Mouse (Mus musculus): ENCODE measurements at regions not wholly inside any gene's neighbourhood (a gene's known extent, or its start where the extent isn't known, plus 50 kb on each side); places are given as distances from the start of the nearest gene placed in this dataset.

- no peak overlapping the region for H3K4me2 ChIP-seq (replicated peaks)
- no peaks in the 10 kb centered on the region for H3K36me3 ChIP-seq
- no peaks in the 10 kb centered on the region for H3K4me1 ChIP-seq
- ATAC-seq (ENCODE audit: low FRiP score) = no peak
- no peak overlapping the region for H3K9ac ChIP-seq
- no peak overlapping the region for H3K27ac ChIP-seq
- no peaks in the 10 kb centered on the region for H3K9me3 ChIP-seq (replicated peaks)
- 82% methylated on average over 5 of the region's 5 CpGs for WGBS
- no peak overlapping the region for H3K4me3 ChIP-seq
- H3K27me3 ChIP-seq = no peaks in the 10 kb centered on the region
These were observed 142.1 kb downstream of the Pik3r1 start for GRCm38 (mm10) chr13:101625922-101626321.

- ATAC-seq (ENCODE audit: low FRiP score) = no peak
- H3K27me3 ChIP-seq = no peaks in the 10 kb centered on the region
These were observed 143.8 kb downstream of the Pik3r1 start for GRCm38 (mm10) chr13:101624179-101624581.

GRCm38 (mm10) chr13:101622649-101623048, 145.4 kb downstream of the Pik3r1 start:
- ATAC-seq (ENCODE audit: low FRiP score) = no peak
- Histone ChIP-seq H3K4me2 (replicated peaks) (no peak overlapping the region), H3K4me1 (no peaks in the 10 kb centered on the region), H3K4me3 (no peak overlapping the region), H3K9me3 (replicated peaks) (no peaks in the 10 kb centered on the region), H3K27ac (no peak overlapping the region), H3K27me3 (no peaks in the 10 kb centered on the region), H3K36me3 (no peaks in the 10 kb centered on the region), H3K9ac (no peak overlapping the region)
- 95% methylated on average over 2 of the region's 2 CpGs for WGBS

More at GRCm38 (mm10) chr13:101624179-101624581, 143.8 kb downstream of the Pik3r1 start:
- H3K9ac ChIP-seq = no peak overlapping the region
- no peak overlapping the region for H3K4me2 ChIP-seq (replicated peaks)
- H3K27ac ChIP-seq = no peak overlapping the region
- no peaks in the 10 kb centered on the region for H3K36me3 ChIP-seq
- H3K4me1 ChIP-seq = no peaks in the 10 kb centered on the region
- H3K4me3 ChIP-seq = no peak overlapping the region
- WGBS = 26% methylated on average over 5 of the region's 5 CpGs
- no peaks in the 10 kb centered on the region for H3K9me3 ChIP-seq (replicated peaks)

- 86% methylated on average over 3 of the region's 3 CpGs for WGBS
- H3K4me1 ChIP-seq = no peaks in the 10 kb centered on the region
- no peak overlapping the region for H3K4me3 ChIP-seq
- H3K9ac ChIP-seq = no peak overlapping the region
- no peak overlapping the region for H3K4me2 ChIP-seq (replicated peaks)
- H3K27me3 ChIP-seq = no peaks in the 10 kb centered on the region
- H3K9me3 ChIP-seq (replicated peaks) = no peaks in the 10 kb centered on the region
- H3K27ac ChIP-seq = no peak overlapping the region
- H3K36me3 ChIP-seq = no peaks in the 10 kb centered on the region
- ATAC-seq (ENCODE audit: low FRiP score) = no peak
These were observed 147.4 kb downstream of the Pik3r1 start for GRCm38 (mm10) chr13:101620660-101621059.

GRCm38 (mm10) chr13:101619154-101619553, 148.9 kb downstream of the Pik3r1 start:
- no peak overlapping the region for H3K9ac ChIP-seq
- H3K4me1 ChIP-seq = no peaks in the 10 kb centered on the region
- H3K4me2 ChIP-seq (replicated peaks) = no peak overlapping the region
- no peak overlapping the region for H3K4me3 ChIP-seq
- no peak for ATAC-seq (ENCODE audit: low FRiP score)
- no peaks in the 10 kb centered on the region for H3K9me3 ChIP-seq (replicated peaks)
- H3K27ac ChIP-seq = no peak overlapping the region
- no peaks in the 10 kb centered on the region for H3K27me3 ChIP-seq
- WGBS = 100% methylated on average over 1 of the region's 1 CpGs
- H3K36me3 ChIP-seq = no peaks in the 10 kb centered on the region

GRCm38 (mm10) chr13:101612786-101613185, 155.2 kb downstream of the Pik3r1 start:
- H3K36me3 ChIP-seq = no peaks in the 10 kb centered on the region
- H3K27me3 ChIP-seq = no peaks in the 10 kb centered on the region
- no peak overlapping the region for H3K27ac ChIP-seq
- H3K4me1 ChIP-seq = no peaks in the 10 kb centered on the region
- H3K4me3 ChIP-seq = no peak overlapping the region
- no peak overlapping the region for H3K9ac ChIP-seq
- ATAC-seq (ENCODE audit: low FRiP score) = no peak
- 80% methylated on average over 2 of the region's 2 CpGs for WGBS
- H3K4me2 ChIP-seq (replicated peaks) = no peak overlapping the region
- no peaks in the 10 kb centered on the region for H3K9me3 ChIP-seq (replicated peaks)

- H3K9ac ChIP-seq = no peak overlapping the region
- no peak overlapping the region for H3K4me2 ChIP-seq (replicated peaks)
- H3K9me3 ChIP-seq (replicated peaks) = no peaks in the 10 kb centered on the region
- ATAC-seq (ENCODE audit: low FRiP score) = no peak
- H3K27ac ChIP-seq = no peak overlapping the region
- WGBS = 92% methylated on average over 6 of the region's 6 CpGs
- no peaks in the 10 kb centered on the region for H3K4me1 ChIP-seq
- H3K36me3 ChIP-seq = no peaks in the 10 kb centered on the region
- H3K27me3 ChIP-seq = no peaks in the 10 kb centered on the region
- no peak overlapping the region for H3K4me3 ChIP-seq
These were observed 156.3 kb downstream of the Pik3r1 start for GRCm38 (mm10) chr13:101611725-101612124.

GRCm38 (mm10) chr13:101606184-101606730, 161.8 kb downstream of the Pik3r1 start:
- ATAC-seq (ENCODE audit: low FRiP score) = no peak
- WGBS = 91% methylated on average over 1 of the region's 1 CpGs
- Histone ChIP-seq H3K36me3 (no peaks in the 10 kb centered on the region), H3K27ac (no peak overlapping the region), H3K27me3 (no peaks in the 10 kb centered on the region), H3K4me1 (no peaks in the 10 kb centered on the region), H3K9me3 (replicated peaks) (no peaks in the 10 kb centered on the region), H3K4me3 (no peak overlapping the region), H3K4me2 (replicated peaks) (no peak overlapping the region), H3K9ac (no peak overlapping the region)

- 82% methylated on average over 4 of the region's 4 CpGs for WGBS
These were observed 162.3 kb downstream of the Pik3r1 start for GRCm38 (mm10) chr13:101605685-101606084.

GRCm38 (mm10) chr13:101605051-101605450, 163.0 kb downstream of the Pik3r1 start:
- 83% methylated on average over 4 of the region's 4 CpGs for WGBS
- H3K27ac ChIP-seq = no peak overlapping the region
- no peak for ATAC-seq (ENCODE audit: low FRiP score)

More at GRCm38 (mm10) chr13:101605685-101606084, 162.3 kb downstream of the Pik3r1 start:
- ATAC-seq (ENCODE audit: low FRiP score) = no peak
- Histone ChIP-seq H3K27me3 (no peaks in the 10 kb centered on the region), H3K9me3 (replicated peaks) (no peaks in the 10 kb centered on the region), H3K36me3 (no peaks in the 10 kb centered on the region), H3K4me2 (replicated peaks) (no peak overlapping the region), H3K4me3 (no peak overlapping the region), H3K27ac (no peak overlapping the region), H3K9ac (no peak overlapping the region), H3K4me1 (no peaks in the 10 kb centered on the region)

GRCm38 (mm10) chr13:101598126-101598485, 169.9 kb downstream of the Pik3r1 start:
- H3K4me2 ChIP-seq (replicated peaks) = no peak overlapping the region
- no peak overlapping the region for H3K9ac ChIP-seq
- no peak for ATAC-seq (ENCODE audit: low FRiP score)
- no peaks in the 10 kb centered on the region for H3K27me3 ChIP-seq
- no peaks in the 10 kb centered on the region for H3K4me1 ChIP-seq
- no peak overlapping the region for H3K4me3 ChIP-seq
- no peaks in the 10 kb centered on the region for H3K36me3 ChIP-seq
- H3K9me3 ChIP-seq (replicated peaks) = no peaks in the 10 kb centered on the region
- H3K27ac ChIP-seq = no peak overlapping the region
- WGBS = 87% methylated on average over 7 of the region's 7 CpGs

More at GRCm38 (mm10) chr13:101605051-101605450, 163.0 kb downstream of the Pik3r1 start:
- Histone ChIP-seq H3K9me3 (replicated peaks) (no peaks in the 10 kb centered on the region), H3K4me1 (no peaks in the 10 kb centered on the region), H3K9ac (no peak overlapping the region), H3K36me3 (no peaks in the 10 kb centered on the region), H3K4me2 (replicated peaks) (no peak overlapping the region), H3K4me3 (no peak overlapping the region), H3K27me3 (no peaks in the 10 kb centered on the region)

- no peak overlapping the region for H3K27ac ChIP-seq
- ATAC-seq (ENCODE audit: low FRiP score) = no peak
- no peak overlapping the region for H3K4me3 ChIP-seq
- no peaks in the 10 kb centered on the region for H3K4me1 ChIP-seq
- H3K9ac ChIP-seq = no peak overlapping the region
- no peak overlapping the region for H3K4me2 ChIP-seq (replicated peaks)
- WGBS = 78% methylated on average over 14 of the region's 14 CpGs
- no peaks in the 10 kb centered on the region for H3K27me3 ChIP-seq
- H3K9me3 ChIP-seq (replicated peaks) = no peaks in the 10 kb centered on the region
- H3K36me3 ChIP-seq = no peaks in the 10 kb centered on the region
These were observed 170.5 kb downstream of the Pik3r1 start for GRCm38 (mm10) chr13:101597243-101598125.
